Mouse (Mus musculus) heart, embryonic 13.5 days (tissue): Measurements from ENCODE around the gene Dscam. TPM values are rescaled to one million over a fixed set of nuclear protein-coding genes. Genes with fewer than 3 reads are reported as not detected.
"Not testable (repeated sequence)": the region's sequence is repeated elsewhere in the genome, so short reads cannot be mapped to it uniquely, and the experiment has no call there.

Source experiments
- ATAC-seq: fragments of 200-750 bp; cut with Nextera tagmentation; 2 replicates; pipeline ENCODE4 v1.8.0; 2017; ENCODE audit warnings: moderate TSS enrichment; ENCODE audit not compliant: insufficient number of reproducible peaks, low FRiP score, low TSS enrichment; ENCODE audit errors: extremely low read depth
- H3K27ac ChIP-seq: fragments of 300-500 bp; sonication (generic); replicated peaks from 2 replicates; pipeline ENCODE4 v1.5.1; 2015; ENCODE audit warnings: moderate library complexity, mild to moderate bottlenecking, inconsistent platforms
- H3K27me3 ChIP-seq: fragments of 300-500 bp; sonication (generic); replicated peaks from 2 replicates; pipeline ENCODE4 v1.6.1; 2015; ENCODE audit warnings: mild to moderate bottlenecking, inconsistent platforms
- H3K36me3 ChIP-seq: fragments of 300-500 bp; sonication (generic); 2 replicates; pipeline ENCODE4 v1.6.1; 2015; ENCODE audit warnings: mild to moderate bottlenecking, inconsistent platforms
- H3K4me1 ChIP-seq: fragments of 300-500 bp; sonication (generic); 2 replicates; pipeline ENCODE4 v1.6.1; 2015; ENCODE audit warnings: inconsistent platforms
- H3K4me2 ChIP-seq: fragments of 300-500 bp; sonication (generic); 2 replicates; pipeline ENCODE4 v1.6.1; 2015; ENCODE audit warnings: inconsistent platforms, mild to moderate bottlenecking, moderate library complexity
- H3K4me3 ChIP-seq: fragments of 300-500 bp; sonication (generic); 2 replicates; pipeline ENCODE4 v1.5.1; 2015; ENCODE audit warnings: moderate library complexity, mild to moderate bottlenecking, inconsistent platforms
- H3K9ac ChIP-seq: fragments of 300-500 bp; sonication (generic); 2 replicates; pipeline ENCODE4 v1.6.1; 2015; ENCODE audit warnings: inconsistent platforms, mild to moderate bottlenecking, moderate library complexity
- H3K9me3 ChIP-seq: fragments of 300-500 bp; sonication (generic); 2 replicates; pipeline ENCODE4 v1.6.1; 2016; ENCODE audit warnings: inconsistent platforms
- WGBS: fragments of 180-500 bp; shearing (Covaris S2); methylation state at CpG from one replicate; pipeline ENCODE4 v1.1.7; 2015; ENCODE audit warnings: mixed read lengths; 5-methylcytosine and 5-hydroxymethylcytosine counted together
- polyA plus RNA-seq: library from polyadenylated mRNA; unstranded; fragments of >200 nt; fragmentation: Nextera tagmentation; extraction: Ambion mirVana; gene quantifications from 2 replicates; pipeline ENCODE4 v1.2.1, GENCODE M21; 2015

Dscam gene
- polyA plus RNA-seq, 1 experiment from 2014 or later = not detected

DNA sequence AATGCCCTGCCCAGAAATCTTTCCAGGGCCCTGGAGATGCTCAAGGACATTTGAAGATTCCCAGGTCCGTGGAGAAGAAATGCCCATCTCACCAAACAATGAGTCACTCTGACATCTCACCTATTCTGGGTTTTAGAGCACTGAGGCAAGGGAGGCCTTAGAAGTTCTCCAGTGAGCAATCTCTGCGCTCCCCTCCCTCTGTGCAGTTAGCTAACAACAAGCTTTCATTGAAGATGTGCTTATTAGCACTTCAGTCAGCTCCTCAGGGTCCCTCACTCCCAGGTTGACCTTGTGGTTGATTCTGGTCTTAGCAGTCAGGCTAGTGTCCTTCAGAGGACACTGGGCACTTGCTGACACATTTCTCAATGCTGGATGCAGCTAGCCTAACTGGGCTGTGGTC, 265.8 kb downstream of the Dscam start:
- no peak for ATAC-seq
- WGBS = 50% methylated on average over 2 of the region's 2 CpGs
- no peak overlapping the region for H3K4me3 ChIP-seq

DNA sequence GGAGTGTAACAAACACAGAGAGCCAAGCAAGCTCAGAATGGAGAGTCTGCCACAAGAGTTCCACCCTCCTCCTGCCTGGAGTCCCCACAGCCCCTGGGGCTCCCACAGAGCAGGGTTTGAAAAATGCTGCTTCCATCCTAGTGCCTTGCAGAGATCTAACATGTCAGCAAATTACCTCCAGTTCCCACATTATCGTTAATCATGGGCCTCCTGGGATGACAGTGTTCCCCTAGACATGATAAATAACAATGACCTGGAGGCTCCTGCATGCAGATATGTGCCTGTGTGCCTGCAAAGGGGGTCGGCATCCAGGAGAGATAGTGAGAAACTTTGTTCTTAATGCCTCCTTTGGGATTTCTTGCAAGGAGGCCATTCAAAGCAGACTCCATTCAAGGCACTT, 266.2 kb downstream of the Dscam start:
- H3K9me3 ChIP-seq = no peaks in the 10 kb centered on the region
- no peak overlapping the region for H3K4me3 ChIP-seq
- ATAC-seq = no peak
- no peaks in the 10 kb centered on the region for H3K36me3 ChIP-seq
- WGBS = 14% methylated on average over 2 of the region's 2 CpGs
- no peak overlapping the region for H3K9ac ChIP-seq
- H3K27me3 ChIP-seq = no peaks in the 10 kb centered on the region
- no peak overlapping the region for H3K4me2 ChIP-seq
- no peak overlapping the region for H3K27ac ChIP-seq
- peaks cover 16% of the 10 kb centered on the region for H3K4me1 ChIP-seq

More for the DNA sequence above, 265.8 kb downstream of the Dscam start:
- H3K4me2 ChIP-seq = no peak overlapping the region
- no peaks in the 10 kb centered on the region for H3K9me3 ChIP-seq
- no peaks in the 10 kb centered on the region for H3K27me3 ChIP-seq
- no peak overlapping the region for H3K9ac ChIP-seq
- H3K4me1 ChIP-seq = peaks cover 16% of the 10 kb centered on the region
- H3K27ac ChIP-seq = no peak overlapping the region
- no peaks in the 10 kb centered on the region for H3K36me3 ChIP-seq

DNA sequence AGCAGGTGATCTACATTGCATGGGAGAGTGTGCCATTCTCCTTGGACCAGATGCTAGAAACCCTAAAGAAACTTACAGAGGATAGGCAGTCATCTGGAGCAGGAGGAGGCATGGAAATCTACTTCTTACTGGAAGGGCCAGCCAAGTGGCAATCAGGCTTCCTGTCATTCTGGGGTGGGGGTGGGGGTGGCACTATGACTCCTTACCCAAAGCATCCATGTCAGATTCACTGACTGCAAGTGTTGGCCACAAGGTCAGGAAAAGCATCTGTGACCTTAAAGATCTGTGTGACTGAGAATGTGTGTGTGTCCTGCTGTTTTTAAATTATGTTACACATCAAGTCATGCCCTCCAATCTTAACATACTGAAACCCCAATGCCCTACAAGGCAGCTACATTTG, 268.0 kb downstream of the Dscam start:
- Histone ChIP-seq H3K27me3 (no peaks in the 10 kb centered on the region), H3K36me3 (no peaks in the 10 kb centered on the region), H3K4me3 (no peak overlapping the region), H3K9ac (no peak overlapping the region), H3K4me1 (peaks cover 12% of the 10 kb centered on the region), H3K4me2 (no peak overlapping the region), H3K9me3 (no peaks in the 10 kb centered on the region), H3K27ac (no peak overlapping the region)
- no peak for ATAC-seq

DNA sequence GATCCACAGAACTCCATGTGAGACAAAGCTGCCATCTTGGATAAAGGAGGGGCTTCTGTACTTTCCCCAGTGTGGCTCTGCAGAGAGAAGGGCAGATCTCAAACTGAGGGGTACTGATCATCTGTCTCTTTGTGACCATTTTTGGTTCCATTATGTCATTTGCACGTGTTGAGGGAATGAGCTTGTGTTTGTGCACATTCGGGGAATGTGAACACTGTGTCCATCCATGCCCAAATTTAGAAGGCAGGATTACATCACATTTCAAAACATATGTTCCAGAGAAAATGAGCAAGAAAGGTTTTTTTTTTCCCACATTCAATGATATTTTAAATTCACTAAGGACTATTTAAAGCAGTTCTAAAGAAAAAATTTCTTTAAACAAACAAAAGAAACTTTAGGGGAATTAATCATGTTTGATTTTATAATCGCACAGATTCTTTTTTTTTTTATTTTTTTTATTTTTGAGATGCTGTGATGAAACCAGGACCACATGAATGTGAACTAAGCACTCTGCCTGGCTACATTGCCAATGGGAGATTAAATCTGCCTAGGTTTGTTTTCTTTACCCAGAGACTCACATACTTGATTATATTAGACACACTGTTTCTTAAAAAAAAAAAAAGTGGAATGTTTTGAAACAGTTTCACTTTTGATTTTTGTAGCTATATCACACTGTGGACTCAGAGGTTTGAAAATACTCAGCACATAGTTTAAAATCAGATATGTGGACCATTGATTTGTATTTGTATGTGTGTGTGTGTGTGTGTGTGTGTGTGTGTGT, 269.1 kb downstream of the Dscam start:
- no peak overlapping the region for H3K9ac ChIP-seq
- no peak overlapping the region for H3K27ac ChIP-seq
- no peaks in the 10 kb centered on the region for H3K36me3 ChIP-seq
- 68% methylated on average over 3 of the region's 3 CpGs for WGBS
- no peak for ATAC-seq
- H3K4me3 ChIP-seq = no peak overlapping the region
- H3K4me1 ChIP-seq = peaks cover 10% of the 10 kb centered on the region
- no peaks in the 10 kb centered on the region for H3K27me3 ChIP-seq
- no peaks in the 10 kb centered on the region for H3K9me3 ChIP-seq
- no peak overlapping the region for H3K4me2 ChIP-seq

DNA sequence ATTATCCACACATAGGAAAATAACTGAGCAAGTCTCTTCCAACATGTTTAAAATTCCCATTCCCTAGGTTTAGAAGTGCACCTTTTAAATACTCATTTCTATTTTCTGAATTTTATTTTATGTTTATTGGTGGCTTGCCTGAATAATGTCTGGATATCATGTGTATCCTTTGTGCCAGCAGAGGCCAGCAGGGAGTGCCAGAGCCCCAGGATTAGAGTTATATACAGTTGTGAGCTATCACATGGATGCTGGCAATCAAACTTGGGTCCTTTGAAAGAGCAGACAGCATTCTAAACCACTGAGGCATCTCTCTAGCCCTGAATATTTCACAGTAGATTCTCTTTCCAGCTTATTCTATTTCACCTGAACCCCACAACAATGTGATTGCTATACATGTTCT, 271.2 kb downstream of the Dscam start:
- no peak overlapping the region for H3K4me3 ChIP-seq
- no peak overlapping the region for H3K4me2 ChIP-seq
- H3K27me3 ChIP-seq = no peaks in the 10 kb centered on the region
- no peaks in the 10 kb centered on the region for H3K36me3 ChIP-seq
- no peak overlapping the region for H3K27ac ChIP-seq
- ATAC-seq = no peak
- peaks cover 2% of the 10 kb centered on the region for H3K4me1 ChIP-seq
- no peaks in the 10 kb centered on the region for H3K9me3 ChIP-seq
- no peak overlapping the region for H3K9ac ChIP-seq

DNA sequence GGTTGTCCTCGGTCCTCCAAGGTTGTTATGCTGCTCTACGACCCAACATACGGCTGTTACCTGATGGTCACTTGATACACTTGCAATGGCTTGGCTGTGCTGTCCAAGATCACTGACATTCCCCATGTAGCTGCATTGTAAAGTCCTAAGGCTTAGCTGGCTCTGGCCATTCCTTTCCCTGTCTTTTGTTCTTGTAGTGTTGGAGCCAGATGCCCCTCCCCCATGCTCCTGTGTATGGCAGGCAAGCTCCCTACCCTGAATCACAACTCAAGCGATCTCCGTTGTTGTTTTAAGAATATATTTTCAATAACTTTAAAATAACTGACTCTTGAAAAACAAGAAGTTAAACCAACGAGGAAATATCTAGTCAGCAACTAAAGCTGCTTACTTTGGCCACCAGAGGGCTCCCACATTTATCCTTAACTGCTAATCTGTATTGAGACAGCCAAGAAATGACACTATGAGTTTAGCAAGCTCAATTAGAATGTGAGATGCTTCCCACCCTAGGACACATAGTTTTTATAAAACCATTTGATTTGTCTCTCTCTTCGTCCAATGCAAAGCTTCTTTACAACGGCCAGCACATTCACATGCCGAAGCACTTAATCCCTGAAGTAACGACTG, 273.9 kb downstream of the Dscam start:
- Histone ChIP-seq H3K4me1 (no peaks in the 10 kb centered on the region), H3K4me2 (no peak overlapping the region), H3K36me3 (no peaks in the 10 kb centered on the region), H3K9me3 (no peaks in the 10 kb centered on the region), H3K27me3 (no peaks in the 10 kb centered on the region), H3K4me3 (no peak overlapping the region), H3K27ac (no peak overlapping the region), H3K9ac (no peak overlapping the region)
- no peak for ATAC-seq
- WGBS = 57% methylated on average over 10 of the region's 10 CpGs

DNA sequence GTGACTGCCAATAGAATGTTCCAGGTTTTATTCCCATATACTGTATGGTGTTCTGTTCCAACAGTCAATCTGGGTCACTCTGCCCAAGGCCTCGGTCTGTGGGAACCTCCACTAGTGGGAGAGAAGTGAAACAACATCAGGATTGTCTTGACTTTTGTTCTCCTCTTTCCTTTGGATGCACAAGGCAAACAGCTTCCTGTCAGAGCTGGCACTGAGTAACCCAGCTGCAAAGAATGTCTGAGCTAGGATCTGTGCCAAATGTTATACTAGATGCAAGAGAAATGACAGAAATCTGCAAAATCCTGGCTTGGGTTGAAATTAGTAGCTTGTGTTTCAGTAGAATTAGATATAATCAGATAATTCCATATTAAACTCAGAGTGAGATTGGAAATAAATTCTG, 282.5 kb downstream of the Dscam start:
- no peaks in the 10 kb centered on the region for H3K27me3 ChIP-seq
- no peaks in the 10 kb centered on the region for H3K36me3 ChIP-seq
- no peak overlapping the region for H3K4me2 ChIP-seq
- H3K4me1 ChIP-seq = peaks cover 22% of the 10 kb centered on the region
- no peak for ATAC-seq
- H3K9ac ChIP-seq = no peak overlapping the region
- no peak overlapping the region for H3K4me3 ChIP-seq
- no peaks in the 10 kb centered on the region for H3K9me3 ChIP-seq
- H3K27ac ChIP-seq = peak overlapping the region; percentile 57; the same call in 1 of the 2 replicates
- 56% methylated on average over 1 of the region's 1 CpGs for WGBS

DNA sequence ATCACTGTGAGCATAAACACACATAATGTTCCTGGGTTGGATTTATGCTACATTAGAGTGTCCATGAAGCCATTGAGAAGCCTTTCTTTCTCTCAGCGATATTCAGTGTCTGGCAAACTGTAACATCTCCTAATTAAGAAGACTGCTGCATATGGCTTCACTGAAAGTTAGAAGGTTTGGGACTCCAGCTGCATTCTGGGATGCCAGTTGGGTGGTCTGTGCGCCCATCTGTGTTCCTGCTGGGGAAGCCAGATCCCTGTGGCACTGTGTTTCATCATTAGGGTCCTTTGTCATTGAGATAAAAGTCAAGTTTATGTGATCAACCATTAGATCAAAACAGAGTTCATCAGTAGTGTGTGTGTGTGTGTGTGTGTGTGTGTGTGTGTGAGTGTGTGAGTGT, 284.7 kb downstream of the Dscam start:
- no peak for ATAC-seq
- Histone ChIP-seq H3K9ac (no peak overlapping the region), H3K27me3 (no peaks in the 10 kb centered on the region), H3K4me1 (peaks cover 22% of the 10 kb centered on the region), H3K27ac (no peak overlapping the region), H3K36me3 (no peaks in the 10 kb centered on the region), H3K4me3 (no peak overlapping the region), H3K9me3 (no peaks in the 10 kb centered on the region), H3K4me2 (no peak overlapping the region)
- 81% methylated on average over 2 of the region's 2 CpGs for WGBS

DNA sequence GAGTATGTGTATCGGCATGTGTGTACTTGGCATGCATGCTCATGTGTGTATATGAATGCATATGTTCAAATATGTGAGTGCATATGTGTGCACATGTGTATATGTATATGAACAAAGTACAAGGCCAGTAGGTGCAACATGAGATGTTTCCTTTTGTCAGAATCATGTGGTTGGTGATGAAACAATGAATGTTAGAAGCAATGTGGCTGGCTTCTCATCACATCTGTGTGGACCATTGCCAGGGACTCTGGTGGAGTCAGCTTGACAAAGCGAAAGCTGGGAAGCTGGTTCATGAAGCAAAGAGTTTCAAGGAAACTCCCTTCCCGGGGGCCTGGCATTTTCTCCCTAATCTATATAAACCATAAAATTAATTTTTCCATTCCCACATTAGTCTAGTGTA, 286.0 kb downstream of the Dscam start:
- H3K4me1 ChIP-seq = peaks cover 22% of the 10 kb centered on the region
- not testable (repeated sequence) for H3K9ac ChIP-seq, ATAC-seq, H3K27ac ChIP-seq, H3K36me3 ChIP-seq, H3K4me2 ChIP-seq, H3K9me3 ChIP-seq, H3K4me3 ChIP-seq, H3K27me3 ChIP-seq
- WGBS = 55% methylated on average over 3 of the region's 3 CpGs

DNA sequence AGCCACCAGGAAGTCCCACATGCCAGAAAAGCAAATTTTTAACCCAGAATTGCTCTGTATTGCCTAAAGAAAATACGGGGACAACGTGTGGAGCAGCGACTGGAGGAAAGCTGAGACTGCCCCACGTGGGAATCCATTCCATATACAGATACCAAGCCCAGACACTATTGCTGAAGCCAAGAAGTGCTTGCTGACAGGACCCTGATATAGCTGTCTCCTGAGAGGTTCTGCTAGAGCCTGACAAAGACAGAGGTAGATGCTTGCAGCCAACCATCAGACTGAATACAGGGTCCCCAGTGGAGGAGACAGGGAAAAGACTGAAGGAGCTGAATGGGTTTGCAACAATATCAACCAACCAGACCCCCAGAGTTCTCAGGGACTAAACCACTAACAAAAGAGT, 293.3 kb downstream of the Dscam start:
- 25% methylated on average over 4 of the region's 4 CpGs for WGBS
- Histone ChIP-seq H3K27ac (peak overlapping the region; percentile 52), H3K4me3 (no peak overlapping the region), H3K27me3 (no peaks in the 10 kb centered on the region), H3K4me2 (peak overlapping the region; percentile 13; the same call in 1 of the 2 replicates), H3K4me1 (peaks cover 19% of the 10 kb centered on the region), H3K36me3 (no peaks in the 10 kb centered on the region), H3K9ac (no peak overlapping the region), H3K9me3 (no peaks in the 10 kb centered on the region)
- ATAC-seq = no peak

DNA sequence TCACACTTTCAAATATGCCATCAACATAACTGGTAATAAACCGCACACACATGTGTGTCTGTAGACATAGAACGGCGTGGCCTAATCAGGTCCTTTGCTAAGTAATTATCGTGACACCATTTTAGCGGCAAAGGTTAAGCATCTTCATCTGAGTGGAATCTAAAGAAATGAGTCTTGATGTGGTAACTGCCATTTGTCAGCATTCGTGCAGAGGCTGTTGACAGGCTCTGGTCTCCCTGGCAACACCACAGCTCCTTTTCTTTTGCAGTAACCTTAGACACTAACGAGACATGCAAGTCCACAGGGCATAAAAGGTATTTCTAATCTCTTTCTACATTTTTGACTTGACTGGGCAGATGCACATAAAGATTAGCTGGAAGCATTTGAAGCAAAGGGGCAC, 297.8 kb downstream of the Dscam start:
- no peak overlapping the region for H3K4me3 ChIP-seq
- H3K27me3 ChIP-seq = no peaks in the 10 kb centered on the region; the same call in 1 of the 2 replicates
- H3K4me2 ChIP-seq = no peak overlapping the region
- no peak for ATAC-seq
- H3K27ac ChIP-seq = no peak overlapping the region
- no peaks in the 10 kb centered on the region for H3K9me3 ChIP-seq
- no peaks in the 10 kb centered on the region for H3K36me3 ChIP-seq
- 32% methylated on average over 7 of the region's 7 CpGs for WGBS
- no peak overlapping the region for H3K9ac ChIP-seq
- H3K4me1 ChIP-seq = peaks cover 22% of the 10 kb centered on the region

DNA sequence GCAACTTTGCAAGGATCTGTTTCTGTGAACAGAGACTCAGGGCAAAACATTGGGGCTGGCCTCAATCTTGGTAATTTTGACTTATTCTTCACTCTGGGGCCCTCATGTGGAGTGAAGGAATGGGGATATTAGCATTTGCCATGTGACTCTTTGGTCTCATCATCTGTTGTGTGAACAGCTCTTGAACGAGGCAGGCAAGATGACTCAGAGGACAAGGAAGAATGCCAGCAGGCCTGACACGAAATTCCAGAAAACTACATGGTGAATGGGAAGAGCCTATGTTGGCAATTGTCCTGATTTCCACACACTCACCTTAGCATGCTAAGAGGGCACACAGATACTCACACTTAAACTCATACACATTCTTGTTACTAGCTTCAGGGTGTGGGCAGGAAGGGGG, 313.0 kb downstream of the Dscam start:
- H3K27ac ChIP-seq = peak overlapping the region; percentile 13
- H3K36me3 ChIP-seq = no peaks in the 10 kb centered on the region
- ATAC-seq = no peak

More for the DNA sequence above, 313.0 kb downstream of the Dscam start:
- Histone ChIP-seq H3K4me3 (no peak overlapping the region), H3K9me3 (no peaks in the 10 kb centered on the region), H3K4me2 (no peak overlapping the region), H3K27me3 (no peaks in the 10 kb centered on the region), H3K4me1 (peaks cover 34% of the 10 kb centered on the region), H3K9ac (no peak overlapping the region)
- 18% methylated on average over 2 of the region's 2 CpGs for WGBS
